Mouse (Mus musculus) gastrocnemius, postnatal 14 days (tissue): ENCODE results near the gene Oma1. TPM values are rescaled to one million over a fixed set of nuclear protein-coding genes. Genes with fewer than 3 reads are reported as not detected.

Experiments
- DNase-seq: peaks from one replicate; pipeline ENCODE4 v3.0.0; 2021; ENCODE audit warnings: mixed read lengths
- intact Hi-C: fragments of 180-260 bp; cut with DNase I; formaldehyde crosslinking; loops from one replicate; pipeline ENCODE4 v1.15.1; 2025; ENCODE audit warnings: low total_unique reads
- total RNA-seq, 2 experiments: library from RNA; stranded (reverse); gene quantifications; 2 replicates each; pipeline ENCODE4 v1.2.3; 2021

Gene Oma1
- total RNA-seq, 2 experiments from 2014 or later = 20.4 to 21.1 TPM

DNA sequence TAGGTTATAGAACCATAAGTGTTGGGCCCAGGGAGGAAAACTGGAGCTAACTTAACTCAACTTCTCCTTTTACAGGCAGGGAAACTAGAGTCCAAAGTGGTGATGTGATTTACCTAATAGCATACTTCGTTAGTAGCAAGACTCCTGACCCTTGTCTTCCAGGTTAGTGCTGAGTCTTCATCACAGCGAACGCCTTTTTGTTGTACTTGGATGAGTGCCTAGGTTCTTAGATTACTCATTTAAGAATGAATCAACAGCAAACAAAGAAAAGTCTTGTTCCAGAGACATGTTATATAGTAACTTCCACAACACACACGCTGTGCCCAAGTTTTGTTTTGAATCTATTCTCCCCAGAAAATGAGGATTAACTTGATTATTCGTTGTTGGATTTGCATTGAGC is 33.2 kb downstream of the Oma1 start:
- no peak for DNase-seq
- intact Hi-C loops = loop anchor here (5.0 kb wide), 1 partner anchor 35 kb away; the partner anchor contains the start of gene Oma1

DNA sequence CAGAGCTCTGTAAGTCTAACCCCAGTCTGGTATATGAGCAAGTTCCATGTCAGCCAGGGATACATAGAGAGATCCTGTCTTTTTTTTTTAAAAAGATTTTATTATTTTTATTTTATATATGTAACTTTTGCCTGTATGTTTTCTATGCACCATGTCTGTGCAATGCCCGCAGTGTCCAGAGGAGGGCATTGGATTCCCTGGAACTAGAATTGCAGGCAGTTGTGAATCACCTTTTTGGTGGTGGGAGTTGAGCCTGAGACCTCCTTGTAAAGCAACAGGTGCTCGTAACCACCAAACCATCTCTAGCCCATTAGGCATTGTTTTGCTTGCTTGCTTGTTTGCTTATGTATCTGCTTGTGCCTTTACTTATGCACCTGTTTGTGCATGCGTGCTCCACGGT is 35.6 kb downstream of the Oma1 start:
- DNase-seq = no peak
- intact Hi-C loops = loop anchor here (5.0 kb wide), 1 partner anchor 37 kb away; the partner anchor contains the start of gene Oma1

GRCm38 (mm10) chr4:103352926-103353325 is 39.3 kb downstream of the Oma1 start:
- no peak for DNase-seq
- intact Hi-C loops = no loop called here

DNA sequence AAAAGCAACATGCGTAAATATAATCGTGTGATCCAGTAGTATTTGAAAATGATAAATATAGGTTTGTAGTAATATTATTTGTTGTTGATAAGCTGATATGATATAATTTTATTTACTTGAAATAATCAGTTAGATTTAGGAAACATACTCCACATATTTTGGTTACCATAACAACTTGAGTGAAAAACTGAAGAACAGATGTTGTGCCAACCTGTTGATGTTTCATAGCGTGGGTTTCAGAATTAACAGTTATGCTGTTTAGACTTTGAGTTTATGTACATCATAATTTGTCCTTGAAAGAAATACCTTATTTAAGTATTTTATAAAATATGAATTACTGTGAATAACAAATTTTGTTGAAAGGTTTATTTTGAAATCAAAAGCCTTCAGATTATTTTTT is 43.8 kb downstream of the Oma1 start:
- intact Hi-C loops = no loop called here
- DNase-seq = no peak

- intact Hi-C loops = no loop called here
Measured at GRCm38 (mm10) chr4:103358941-103359448, 45.4 kb downstream of the Oma1 start.

GRCm38 (mm10) chr4:103382171-103382570 is 68.6 kb downstream of the Oma1 start:
- intact Hi-C loops = no loop called here
- DNase-seq = no peak

More at GRCm38 (mm10) chr4:103358941-103359448, 45.4 kb downstream of the Oma1 start:
- no peak for DNase-seq

DNA sequence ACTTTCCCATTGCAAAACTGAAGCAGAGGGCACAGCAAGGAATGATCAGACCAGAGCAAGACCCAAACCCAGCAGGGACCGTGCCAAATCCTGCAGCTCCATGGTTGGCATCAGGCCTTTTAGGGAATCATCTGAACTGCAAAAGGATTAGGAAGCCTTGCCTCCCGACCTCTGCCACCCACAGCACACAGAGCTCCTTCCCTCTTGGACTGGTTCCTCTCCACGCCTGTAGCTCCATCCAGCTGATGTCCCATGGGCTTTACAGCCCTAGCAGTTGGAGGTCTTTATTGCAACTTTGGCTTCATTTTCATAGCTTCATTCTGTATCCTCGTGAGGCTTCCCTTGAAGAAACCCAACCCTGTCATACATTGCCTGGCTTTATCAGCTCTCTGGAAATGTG is 71.4 kb downstream of the Oma1 start:
- intact Hi-C loops = no loop called here

GRCm38 (mm10) chr4:103385835-103386787 is 72.5 kb downstream of the Oma1 start:
- intact Hi-C loops = no loop called here
- DNase-seq = no peak

More for the DNA sequence above, 71.4 kb downstream of the Oma1 start:
- no peak for DNase-seq

- DNase-seq = no peak
- intact Hi-C loops = no loop called here
Measured at GRCm38 (mm10) chr4:103387292-103387691, 73.7 kb downstream of the Oma1 start.

GRCm38 (mm10) chr4:103388530-103389178 is 75.0 kb downstream of the Oma1 start:
- DNase-seq = no peak
- intact Hi-C loops = no loop called here

DNA sequence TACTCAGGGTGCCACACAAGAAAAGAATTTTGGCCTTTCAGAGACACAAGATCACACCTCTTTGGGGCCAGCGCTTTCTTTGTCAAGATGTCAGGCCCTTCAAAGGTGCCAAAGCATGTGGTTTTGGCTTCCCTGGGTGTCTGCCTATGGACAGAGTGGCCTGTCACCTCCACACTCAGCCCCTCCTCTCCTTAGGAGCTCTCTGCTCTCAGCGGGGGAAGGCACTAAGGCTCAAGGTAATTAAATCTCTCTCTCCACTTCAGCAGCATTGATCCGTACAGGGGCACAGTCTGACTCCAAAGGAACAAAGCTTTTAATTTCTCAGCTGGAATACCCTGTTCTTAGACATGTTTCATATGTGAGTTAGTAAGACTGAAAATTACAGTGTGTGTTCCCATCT is 76.0 kb downstream of the Oma1 start:
- intact Hi-C loops = no loop called here
- no peak for DNase-seq

DNA sequence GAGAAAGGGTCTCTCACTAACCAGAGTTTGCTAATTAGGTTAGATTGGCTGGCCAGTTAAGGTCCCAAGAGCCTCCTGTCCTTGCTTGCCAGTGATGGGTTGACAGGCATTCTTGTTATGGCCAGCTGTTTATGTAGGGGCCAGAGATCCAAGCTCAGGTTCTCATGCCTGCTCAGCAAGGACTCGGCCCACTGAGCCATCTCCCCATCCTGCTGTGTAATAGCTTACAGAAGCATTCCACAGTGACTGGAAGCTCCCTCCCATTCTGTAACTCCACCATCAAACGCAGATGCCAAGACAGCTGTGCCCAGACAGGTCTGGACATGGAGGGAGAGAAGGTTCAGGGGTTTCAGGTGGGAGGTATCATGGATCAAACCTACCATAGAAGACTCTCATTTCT is 76.9 kb downstream of the Oma1 start:
- intact Hi-C loops = no loop called here
- no peak for DNase-seq

- intact Hi-C loops = no loop called here
- no peak for DNase-seq
Measured at GRCm38 (mm10) chr4:103395066-103395465, 81.5 kb downstream of the Oma1 start.

GRCm38 (mm10) chr4:103395905-103396304 is 82.3 kb downstream of the Oma1 start:
- DNase-seq = no peak
- intact Hi-C loops = no loop called here

DNA sequence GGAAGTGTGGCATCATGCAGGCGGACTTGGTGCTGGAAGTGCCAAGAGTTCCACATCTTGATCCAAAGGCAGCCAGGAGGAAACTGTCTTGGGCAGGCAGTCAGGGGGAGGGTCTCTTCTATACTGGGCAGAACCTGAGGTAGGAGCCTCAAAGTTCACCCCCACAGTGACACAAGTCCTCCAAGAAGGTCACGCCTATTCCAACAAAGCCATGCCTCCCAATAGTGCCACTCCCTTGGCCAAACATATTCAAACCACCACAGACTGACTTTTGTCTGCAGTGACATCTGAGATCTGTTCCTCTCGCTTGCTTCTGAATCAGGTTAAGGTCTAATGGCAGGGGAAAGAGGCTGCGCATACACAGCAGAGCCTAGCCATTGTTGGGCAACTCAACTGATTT is 83.3 kb downstream of the Oma1 start:
- no peak for DNase-seq
- intact Hi-C loops = no loop called here

GRCm38 (mm10) chr4:103402581-103402980 is 89.0 kb downstream of the Oma1 start:
- DNase-seq = no peak
- intact Hi-C loops = no loop called here

DNA sequence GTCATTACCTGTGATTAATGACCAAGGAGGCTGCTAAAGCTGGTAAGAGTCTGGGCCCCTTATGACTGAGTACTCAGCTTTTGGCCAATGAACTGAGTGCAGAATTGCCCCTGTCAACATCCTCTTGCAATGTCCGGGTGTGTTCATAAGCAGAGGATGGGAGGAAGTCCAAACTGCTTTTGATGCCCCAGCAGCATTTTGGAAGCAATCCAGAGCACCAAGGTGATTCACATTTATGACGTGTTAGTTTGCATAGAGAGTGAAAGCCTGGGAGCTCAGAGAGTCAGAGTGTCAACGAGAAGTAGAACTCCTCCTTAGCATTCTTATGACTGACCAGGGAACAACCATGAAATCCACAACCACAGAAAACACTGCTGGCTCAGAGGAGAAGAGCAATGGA is 91.7 kb downstream of the Oma1 start:
- no peak for DNase-seq
- intact Hi-C loops = no loop called here

DNA sequence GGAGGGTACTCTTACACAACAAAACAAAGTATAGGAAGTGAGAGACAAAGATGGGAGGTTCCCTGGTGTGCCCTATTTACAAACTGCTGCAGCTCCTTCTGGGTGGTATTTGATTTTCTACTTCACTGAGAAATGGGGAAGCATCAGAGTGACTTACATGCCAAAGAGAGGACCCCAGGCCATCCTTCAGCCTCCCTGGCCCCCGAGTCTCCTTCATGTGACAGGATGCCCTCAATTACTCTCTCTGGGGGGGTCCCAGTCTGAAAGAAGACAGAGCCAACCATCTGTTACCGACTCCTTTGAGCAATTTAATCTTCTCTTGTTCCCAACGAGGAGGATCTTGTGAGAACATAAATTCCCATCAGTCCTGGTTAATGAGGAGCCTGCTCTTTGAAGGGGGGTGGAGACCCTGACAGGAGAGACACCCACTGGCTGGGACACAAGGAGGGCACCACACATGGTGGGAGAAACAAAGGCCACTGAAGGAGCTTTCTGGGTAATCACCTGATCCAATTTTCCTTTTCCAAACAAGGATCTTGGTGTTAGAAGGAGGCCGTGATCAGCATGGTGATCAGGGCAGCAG is 96.7 kb downstream of the Oma1 start:
- intact Hi-C loops = no loop called here
- no peak for DNase-seq
